In genomic region chr1:84186756-84187437, GRCm38 (mm10) we compare ENCODE assay signal across 25 mouse cellular contexts.
DNase-seq lines count a peak whose midpoint lies in the region; ATAC-seq lines count a peak whose summit lies in the region.
"Had no signal": no experiment of that assay in that cellular context is flagged by ENCODE, and none has a peak within 500 bp of the region (broad histone marks: within the 10 kb centered on the region; RNA-seq: fewer than 3 reads in every experiment).

No protein-coding gene starts in this region.

- H3K27me3 ChIP-seq in embryonic facial prominence, embryonic 11.5 days (ENCODE audit: control insufficient read depth, insufficient read depth, low read length), result no peaks in the 10 kb centered on the region
- H3K27me3 ChIP-seq in limb, embryonic 11.5 days (ENCODE audit: control insufficient read depth, insufficient read depth, low read length), result no peaks in the 10 kb centered on the region
- no peaks in the 10 kb centered on the region for H3K27me3 ChIP-seq in midbrain, embryonic 13.5 days
- H3K27me3 ChIP-seq: heart, embryonic 13.5 days; hindbrain, embryonic 12.5 days; kidney, embryonic 15.5 days; liver, embryonic 13.5 days had no signal

- H3K4me1 ChIP-seq in embryonic facial prominence, embryonic 11.5 days (ENCODE audit: control insufficient read depth, insufficient read depth, low read length), result no peaks in the 10 kb centered on the region
- peaks cover 10% of the 10 kb centered on the region for H3K4me1 ChIP-seq in limb, embryonic 11.5 days (ENCODE audit: control insufficient read depth, insufficient read depth, low read length)
- no peaks in the 10 kb centered on the region for H3K4me1 ChIP-seq in midbrain, embryonic 13.5 days (replicated peaks)
- H3K4me1 ChIP-seq: heart, embryonic 13.5 days; hindbrain, embryonic 12.5 days; kidney, embryonic 15.5 days; liver, embryonic 13.5 days had no signal

- no peak for ATAC-seq in embryonic facial prominence, embryonic 11.5 days (replicated peaks; ENCODE audit: insufficient number of reproducible peaks, low FRiP score, low TSS enrichment, low read depth)
- ATAC-seq in limb, embryonic 11.5 days (ENCODE audit: insufficient number of reproducible peaks, low FRiP score, low TSS enrichment, low read depth), result peak; percentile 74; the same call in 1 of the 2 replicates
- ATAC-seq in midbrain, embryonic 13.5 days, result no peak

- no peaks in the 10 kb centered on the region for H3K9me3 ChIP-seq in embryonic facial prominence, embryonic 11.5 days (replicated peaks; ENCODE audit: control insufficient read depth, low read length)
- no peaks in the 10 kb centered on the region for H3K9me3 ChIP-seq in limb, embryonic 11.5 days (ENCODE audit: control insufficient read depth, low read length)
- no peaks in the 10 kb centered on the region for H3K9me3 ChIP-seq in midbrain, embryonic 13.5 days
- H3K9me3 ChIP-seq: heart, embryonic 13.5 days; hindbrain, embryonic 12.5 days; kidney, embryonic 15.5 days; limb, embryonic 13.5 days; liver, embryonic 13.5 days had no signal

- peak; percentile 40 for DNase-seq in Muller cell, postnatal 12 days (ENCODE audit: inconsistent ontology term)
- DNase-seq in embryo, embryonic 10 days (ENCODE audit: low spot score), result peak; percentile 36
- peak; percentile 72 for DNase-seq in embryonic facial prominence, embryonic 11.5 days (ENCODE audit: low spot score)
- DNase-seq in limb, embryonic 11.5 days (ENCODE audit: low spot score), result peak; percentile 52
- DNase-seq in cerebellum, postnatal 10 days, result no peak
- DNase-seq in adrenal gland, postnatal 10 days, result no peak
- DNase-seq: cerebellum, adult 11-12 months; cerebellum, postnatal 25 days; gastrocnemius, postnatal 10 days; heart, postnatal 14 days; kidney, adult 11 months; kidney, postnatal 4 days; layer of hippocampus, adult 9-11 months; liver, embryonic 13.5 days; lung, adult 2 months; midbrain, embryonic 14.5 days; right cerebral cortex, postnatal 14 days; thymus, adult 2 months; thymus, postnatal 4 days had no signal

- no peak overlapping the region for H3K4me3 ChIP-seq in embryonic facial prominence, embryonic 11.5 days (ENCODE audit: low read depth, low read length)
- no peak overlapping the region for H3K4me3 ChIP-seq in limb, embryonic 11.5 days (ENCODE audit: low read depth, low read length)
- no peak overlapping the region for H3K4me3 ChIP-seq in midbrain, embryonic 13.5 days (replicated peaks)
- H3K4me3 ChIP-seq: heart, embryonic 13.5 days; hindbrain, embryonic 12.5 days; kidney, embryonic 15.5 days; limb, embryonic 13.5 days; liver, embryonic 13.5 days had no signal

- no peak overlapping the region for H3K9ac ChIP-seq in embryonic facial prominence, embryonic 11.5 days (replicated peaks; ENCODE audit: low read length)
- no peak overlapping the region for H3K9ac ChIP-seq in limb, embryonic 11.5 days (ENCODE audit: low read length)
- no peak overlapping the region for H3K9ac ChIP-seq in midbrain, embryonic 13.5 days (replicated peaks)
- H3K9ac ChIP-seq: heart, embryonic 13.5 days; hindbrain, embryonic 12.5 days; kidney, embryonic 15.5 days; limb, embryonic 13.5 days; liver, embryonic 13.5 days had no signal

- no peak overlapping the region for H3K4me2 ChIP-seq in embryonic facial prominence, embryonic 11.5 days (ENCODE audit: low read depth, low read length)
- H3K4me2 ChIP-seq in limb, embryonic 11.5 days (ENCODE audit: low read depth, severe bottlenecking), result no peak overlapping the region
- H3K4me2 ChIP-seq in midbrain, embryonic 13.5 days (replicated peaks), result no peak overlapping the region
- H3K4me2 ChIP-seq: heart, embryonic 13.5 days; hindbrain, embryonic 12.5 days; kidney, embryonic 15.5 days; limb, embryonic 13.5 days; liver, embryonic 13.5 days had no signal

- no peaks in the 10 kb centered on the region for H3K36me3 ChIP-seq in embryonic facial prominence, embryonic 11.5 days (replicated peaks; ENCODE audit: control insufficient read depth, insufficient read depth, low read depth, low read length)
- H3K36me3 ChIP-seq in limb, embryonic 11.5 days (ENCODE audit: control insufficient read depth, insufficient read depth, low read length), result no peaks in the 10 kb centered on the region
- no peaks in the 10 kb centered on the region for H3K36me3 ChIP-seq in midbrain, embryonic 13.5 days
- H3K36me3 ChIP-seq: heart, embryonic 13.5 days; hindbrain, embryonic 12.5 days; kidney, embryonic 15.5 days; limb, embryonic 13.5 days; liver, embryonic 13.5 days had no signal

- 18% methylated on average over 4 of the region's 4 CpGs for WGBS in embryonic facial prominence, embryonic 11.5 days
- WGBS in limb, embryonic 11.5 days, result 14% methylated on average over 4 of the region's 4 CpGs
- WGBS in midbrain, embryonic 13.5 days, result 82% methylated on average over 4 of the region's 4 CpGs

- no peak overlapping the region for H3K27ac ChIP-seq in embryonic facial prominence, embryonic 11.5 days (replicated peaks; ENCODE audit: low read depth, low read length)
- H3K27ac ChIP-seq in limb, embryonic 11.5 days (replicated peaks; ENCODE audit: low read depth, low read length), result no peak overlapping the region
- no peak overlapping the region for H3K27ac ChIP-seq in midbrain, embryonic 13.5 days
- H3K27ac ChIP-seq: heart, embryonic 13.5 days; hindbrain, embryonic 12.5 days; kidney, embryonic 15.5 days; limb, embryonic 13.5 days; liver, embryonic 13.5 days; stomach, postnatal 0 days had no signal

Comparison
In these comparisons a context has a peak if more than half of its experiments do, and no peak if none do; other contexts are left out.
1. DNase-seq: peak in Muller cell, postnatal 12 days (single experiment), embryo, embryonic 10 days (single experiment), embryonic facial prominence, embryonic 11.5 days (single experiment) and limb, embryonic 11.5 days (single experiment); none in cerebellum, postnatal 10 days (0 of 2) and adrenal gland, postnatal 10 days (single experiment).